Comparison of ENCODE assay signal across 7 mouse cellular contexts in the genomic region with DNA sequence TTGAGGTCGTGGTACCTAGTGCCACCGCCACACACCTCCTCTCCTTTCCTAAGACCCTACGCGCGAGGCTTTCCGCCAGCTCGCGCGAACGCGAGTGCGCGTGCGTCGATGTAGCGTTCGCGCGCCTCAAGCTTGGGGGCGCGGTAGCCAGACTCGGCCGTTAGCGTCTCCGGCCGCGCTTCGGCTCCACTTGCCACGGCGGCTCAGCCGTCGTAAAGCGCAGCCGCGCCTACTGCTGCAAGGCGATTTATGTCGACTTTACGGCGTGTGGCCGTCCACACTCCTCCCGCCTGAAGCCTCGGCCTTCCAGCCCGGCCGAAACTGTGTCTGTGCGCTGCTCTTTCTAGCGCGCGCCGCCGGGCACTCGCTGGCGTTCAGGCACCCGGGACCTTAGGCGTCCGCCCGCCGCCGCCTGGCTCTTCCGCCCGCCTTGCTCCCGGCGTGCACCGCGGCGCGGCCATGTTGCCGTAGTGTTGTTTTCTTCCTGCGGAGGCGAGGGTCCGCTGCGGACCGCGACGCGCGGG. TPM values are rescaled to one million over a fixed set of nuclear protein-coding genes. Genes with fewer than 3 reads are reported as not detected.
DNase-seq lines count a peak whose midpoint lies in the region; ATAC-seq lines count a peak whose summit lies in the region.

A gene (plus strand): TSS at position 400 of the 524 bp plus-strand sequence.

- H3K27me3 ChIP-seq in intestine, embryonic 16.5 days (replicated peaks; ENCODE audit: control insufficient read depth, insufficient read depth, low read length): no peaks in the 10 kb centered on the region
- H3K27me3 ChIP-seq in midbrain, embryonic 11.5 days (ENCODE audit: control insufficient read depth, insufficient read depth, low read length): no peaks in the 10 kb centered on the region

- peak; percentile 78 for DNase-seq in adrenal gland, adult 8-10 months
- peak; percentile 88 for DNase-seq in embryo, embryonic 9.5 days (ENCODE audit: extremely low spot score)
- peak; percentile 78 to 88 for DNase-seq in gastrocnemius, postnatal 4 days (ENCODE audit: low spot score in 2 of 2)
- peak; percentile 90 to 93 for DNase-seq in left cerebral cortex, postnatal 36 days (ENCODE audit: low spot score in 2 of 2)
- peak; percentile 99 for DNase-seq in midbrain, embryonic 11.5 days (ENCODE audit: low spot score, missing footprints)
- peak; percentile 88 for DNase-seq in skeletal muscle tissue, adult 2 months (ENCODE audit: low read depth, low spot score)

- H3K9ac ChIP-seq in intestine, embryonic 16.5 days (ENCODE audit: low read depth, low read length): peak within 1 kb of the TSS; percentile 100
- peak within 1 kb of the TSS; percentile 100 for H3K9ac ChIP-seq in midbrain, embryonic 11.5 days (ENCODE audit: low read length)

- no peaks in the 10 kb centered on the region for H3K9me3 ChIP-seq in intestine, embryonic 16.5 days (ENCODE audit: control insufficient read depth, low read length)
- H3K9me3 ChIP-seq in midbrain, embryonic 11.5 days (ENCODE audit: control insufficient read depth, low read length): no peaks in the 10 kb centered on the region

- peak; percentile 94 for ATAC-seq in intestine, embryonic 16.5 days
- peak; percentile 92 for ATAC-seq in midbrain, embryonic 11.5 days (ENCODE audit: low FRiP score)

- H3K4me2 ChIP-seq in intestine, embryonic 16.5 days (ENCODE audit: low read depth, low read length): peak within 1 kb of the TSS; percentile 83
- H3K4me2 ChIP-seq in midbrain, embryonic 11.5 days: peak within 1 kb of the TSS; percentile 74

- peak within 1 kb of the TSS; percentile 100 for H3K27ac ChIP-seq in intestine, embryonic 16.5 days (ENCODE audit: low read length)
- H3K27ac ChIP-seq in midbrain, embryonic 11.5 days (ENCODE audit: low read depth, low read length): peak within 1 kb of the TSS; percentile 100

- H3K4me3 ChIP-seq in intestine, embryonic 16.5 days (ENCODE audit: low read length): peak within 1 kb of the TSS; percentile 92
- peak within 1 kb of the TSS; percentile 99 for H3K4me3 ChIP-seq in midbrain, embryonic 11.5 days (ENCODE audit: low read depth, low read length)

- intact Hi-C loops in left cerebral cortex, postnatal 36 days (cut with DNase I): loop anchor here (2.0 to 10.0 kb wide), 2 partner anchors 70 to 152 kb away; a partner anchor contains a TSS

- peaks cover 8% of the 10 kb centered on the region for H3K4me1 ChIP-seq in intestine, embryonic 16.5 days (ENCODE audit: control insufficient read depth, insufficient read depth, low read length)
- peaks cover 13% of the 10 kb centered on the region for H3K4me1 ChIP-seq in midbrain, embryonic 11.5 days (ENCODE audit: control insufficient read depth, insufficient read depth, low read length)

- WGBS in intestine, embryonic 16.5 days: under 1% methylated on average over 76 of the region's 76 CpGs
- WGBS in midbrain, embryonic 11.5 days: under 1% methylated on average over 75 of the region's 76 CpGs

- no peaks in the 10 kb centered on the region for H3K36me3 ChIP-seq in intestine, embryonic 16.5 days (ENCODE audit: control insufficient read depth, insufficient read depth, low read length)
- no peaks in the 10 kb centered on the region for H3K36me3 ChIP-seq in midbrain, embryonic 11.5 days (ENCODE audit: control insufficient read depth, insufficient read depth, low read length)

RNA-seq across cellular contexts. Expression of the gene that starts here (rescaled TPM):
- total RNA-seq in adrenal gland, adult 8-10 months (2022): 10 to 100 TPM; 42.9 to 72.1 (median 55.9) TPM
- total RNA-seq in gastrocnemius, postnatal 4 days (2021): 10 to 100 TPM; 41.0 to 43.2 TPM
- 6.5 and 6.8 TPM in 2 replicates for polyA plus RNA-seq in intestine, embryonic 16.5 days (2015; fragmentation: Nextera tagmentation; extraction: Ambion mirVana)
- total RNA-seq in left cerebral cortex, postnatal 36 days (2021): 10 to 100 TPM; 55.7 to 85.0 TPM
- polyA plus RNA-seq in midbrain, embryonic 11.5 days (2014; fragmentation: Nextera tagmentation; extraction: Ambion mirVana): 21.3 and 22.8 TPM in 2 replicates

Comparison
In these comparisons a context has a peak if more than half of its experiments do, and no peak if none do; other contexts are left out.
1. Peak in every context shown above with its lines: DNase-seq, ATAC-seq, H3K4me3 ChIP-seq and H3K27ac ChIP-seq.